Mouse (Mus musculus) left cerebral cortex, adult 9 months (tissue): Measurements from ENCODE around the gene Gm20716.
"Not testable (repeated sequence)": the region's sequence is repeated elsewhere in the genome, so short reads cannot be mapped to it uniquely, and the experiment has no call there.

Experiments used
- DNase-seq, 2 experiments: peaks; one replicate each; pipeline ENCODE4 v3.0.0; 2022; ENCODE audit warnings: low spot score in 2 of 2

Gm20716 gene

DNA sequence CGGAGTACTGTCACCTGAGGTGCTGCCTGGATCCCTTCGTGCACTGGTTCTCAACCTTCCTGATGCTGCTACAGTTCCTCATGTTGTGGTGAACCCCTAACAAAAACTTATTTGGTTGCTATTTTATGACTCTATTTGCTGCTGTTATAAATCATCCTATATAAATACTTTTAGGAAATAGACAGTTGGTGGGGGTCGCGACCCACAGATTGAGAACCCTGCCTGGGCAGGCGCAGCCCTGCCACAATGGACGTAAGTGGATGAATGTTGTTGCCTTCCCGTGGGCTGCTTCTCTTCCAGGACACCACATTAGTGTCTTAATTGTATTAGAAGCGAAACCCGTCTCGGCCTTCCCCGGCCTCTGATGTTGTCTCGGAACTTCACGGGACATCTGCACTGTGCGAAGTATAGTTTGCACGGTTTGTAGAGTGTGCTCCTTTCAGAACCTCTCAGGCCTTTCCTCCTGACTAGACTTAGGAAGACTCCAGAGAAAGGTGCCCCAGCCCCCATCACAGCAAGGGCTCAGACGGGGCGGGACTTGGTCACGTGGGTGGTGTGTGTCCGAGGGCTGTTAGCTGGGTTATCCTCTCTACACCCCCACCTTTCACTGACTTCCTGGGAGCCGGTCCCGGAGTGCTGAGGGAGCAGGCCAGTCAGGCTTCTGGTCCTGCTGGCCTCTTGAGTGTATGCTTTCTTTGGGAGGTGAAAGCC, 63.3 kb downstream of the Gm20716 start:
- no peak for DNase-seq

DNA sequence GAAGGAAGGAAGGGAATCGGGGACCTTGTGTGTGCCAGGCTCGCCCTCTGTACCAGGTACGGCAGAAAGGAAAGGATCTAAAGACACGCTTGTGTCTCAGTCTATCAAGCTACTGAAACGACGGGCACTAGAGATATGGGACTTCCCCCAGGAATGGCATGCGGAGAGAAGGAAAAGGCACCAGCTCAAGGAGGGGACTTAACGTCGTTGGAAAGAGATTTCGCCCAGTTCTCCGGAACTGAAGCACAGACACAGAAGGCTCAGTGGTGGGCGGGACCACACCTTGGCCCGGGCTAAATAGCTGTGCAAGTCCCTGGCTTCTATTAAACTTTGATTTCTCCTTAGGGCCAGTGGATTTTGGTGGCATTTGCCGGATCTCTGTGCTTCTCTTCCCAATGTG, 68.2 kb downstream of the Gm20716 start:
- no peak for DNase-seq

- DNase-seq, result no peak
Observed at GRCm38 (mm10) chr2:168161514-168161971, 68.6 kb downstream of the Gm20716 start.

DNA sequence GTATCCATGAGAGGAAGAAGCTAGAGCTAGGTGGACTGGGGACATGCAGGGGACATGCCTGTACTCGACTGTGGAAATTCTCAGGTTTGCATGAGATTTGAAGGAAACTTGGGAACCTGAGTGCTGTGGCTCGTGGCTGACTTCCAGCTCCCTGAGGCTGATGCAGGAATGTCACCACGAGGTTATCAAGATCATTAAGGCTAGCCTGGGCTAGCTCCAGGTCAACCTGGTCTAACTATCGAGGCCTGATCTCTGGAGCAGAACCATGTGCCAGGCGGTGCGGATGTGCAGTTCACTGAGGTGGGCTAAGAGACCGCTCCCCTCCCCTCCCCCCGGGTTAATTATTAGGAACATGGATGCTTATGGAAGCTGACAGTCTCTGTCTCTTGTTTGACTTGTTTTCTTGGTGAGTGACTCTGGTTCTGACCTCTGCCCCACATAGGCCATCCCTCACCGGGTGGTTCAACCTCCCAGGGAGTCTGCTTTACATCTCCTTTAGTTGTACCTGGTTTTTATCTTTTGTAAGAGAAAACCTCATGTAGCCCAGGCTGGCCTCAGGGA, 69.7 kb downstream of the Gm20716 start:
- no peak for DNase-seq

- DNase-seq, result no peak
Observed at GRCm38 (mm10) chr2:168158911-168159711, 71.1 kb downstream of the Gm20716 start.

- DNase-seq, result not testable (repeated sequence)
Observed at GRCm38 (mm10) chr2:168157974-168158373, 72.2 kb downstream of the Gm20716 start.

- DNase-seq, result no peak
Observed at GRCm38 (mm10) chr2:168156361-168156760, 73.8 kb downstream of the Gm20716 start.

DNA sequence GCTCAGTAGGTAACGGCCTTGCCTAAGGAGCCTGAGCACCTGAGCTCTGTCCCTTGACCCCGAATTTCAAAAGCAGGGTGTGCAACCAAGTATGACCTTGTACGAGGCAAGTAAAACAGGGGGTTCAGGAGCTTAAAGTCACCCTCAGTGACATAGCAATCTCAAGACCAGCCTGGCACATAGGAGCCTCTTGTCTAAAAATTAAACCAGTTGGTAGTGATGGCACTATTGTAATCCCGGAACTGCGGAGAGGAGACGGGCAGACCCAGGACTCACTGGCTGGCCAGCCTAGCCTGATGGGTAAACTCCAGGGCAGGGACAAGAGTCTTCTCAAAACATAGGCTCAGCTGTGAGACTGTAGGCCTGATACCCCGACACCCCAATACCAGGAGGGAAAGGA, 74.5 kb downstream of the Gm20716 start:
- DNase-seq, result no peak

GRCm38 (mm10) chr2:168154090-168154881, 75.9 kb downstream of the Gm20716 start:
- DNase-seq, result peak; percentile 28 to 55

DNA sequence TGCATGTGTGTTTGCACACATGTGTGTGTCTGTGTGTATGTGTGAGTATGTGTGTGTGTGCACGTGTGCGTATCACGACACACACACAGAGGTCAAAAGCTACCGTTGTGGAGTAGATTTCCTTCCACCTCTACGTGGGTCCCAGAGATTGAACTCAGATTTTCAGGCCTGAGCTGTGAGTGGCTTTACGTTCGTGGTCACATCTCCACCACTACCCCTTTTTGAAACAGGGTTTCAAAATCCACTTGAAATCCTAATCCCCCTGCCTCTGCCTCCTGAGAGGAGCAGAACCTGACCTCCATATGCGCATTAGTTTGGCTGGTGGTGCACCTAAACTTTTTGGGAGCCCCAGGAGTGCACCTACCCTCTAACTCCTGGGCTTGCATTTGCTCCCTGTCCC, 80.9 kb downstream of the Gm20716 start:
- no peak for DNase-seq

- DNase-seq, result no peak
Observed at GRCm38 (mm10) chr2:168147722-168148432, 82.3 kb downstream of the Gm20716 start.

DNA sequence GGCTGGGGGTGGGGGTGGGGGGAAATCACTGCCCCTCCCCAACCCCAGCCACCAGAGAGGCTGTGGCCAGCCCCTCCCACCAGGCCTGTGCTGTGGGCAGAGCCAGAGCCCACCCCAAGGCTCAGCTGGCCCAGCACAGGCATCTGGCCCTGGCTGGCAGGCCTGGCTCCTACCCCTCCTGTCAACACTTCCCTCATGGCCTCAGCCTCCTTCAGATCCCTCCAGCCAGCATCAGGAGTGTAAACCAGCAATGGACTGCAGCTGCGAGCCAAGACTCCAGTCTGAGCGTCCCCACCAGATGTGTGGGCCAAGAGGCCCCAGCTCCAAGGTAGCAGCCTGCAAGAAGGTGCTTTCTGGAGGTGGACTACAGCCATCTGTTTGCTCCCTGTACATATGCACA, 84.7 kb downstream of the Gm20716 start:
- no peak for DNase-seq

- no peak for DNase-seq
Observed at GRCm38 (mm10) chr2:168143794-168144193, 86.4 kb downstream of the Gm20716 start.

GRCm38 (mm10) chr2:168137161-168137560, 93.0 kb downstream of the Gm20716 start:
- DNase-seq, result peak in 1 of 2 experiments; percentile 37
